Mouse (Mus musculus) stomach, embryonic 16.5 days (tissue): ENCODE measurements around the gene Stkld1. TPM values are rescaled to one million over a fixed set of nuclear protein-coding genes. Genes with fewer than 3 reads are reported as not detected.

Experiments
- ATAC-seq: fragments of 200-750 bp; cut with Nextera tagmentation; 2 replicates; pipeline ENCODE4 v1.8.0; 2017; ENCODE audit warnings: moderate number of reproducible peaks, moderate TSS enrichment; ENCODE audit not compliant: insufficient read depth, low FRiP score
- H3K27ac ChIP-seq: fragments of 300-500 bp; sonication (generic); 2 replicates; pipeline ENCODE4 v1.5.1; 2014; ENCODE audit warnings: low read length
- H3K27me3 ChIP-seq: fragments of 300-500 bp; sonication (generic); 2 replicates; pipeline ENCODE4 v1.6.1; 2014; ENCODE audit warnings: low read length, control low read depth, mixed read lengths; ENCODE audit not compliant: control insufficient read depth, insufficient read depth
- H3K36me3 ChIP-seq: fragments of 300-500 bp; sonication (generic); 2 replicates; pipeline ENCODE4 v1.6.1; 2014; ENCODE audit warnings: low read length; ENCODE audit not compliant: control insufficient read depth, insufficient read depth
- H3K4me1 ChIP-seq: fragments of 300-500 bp; sonication (generic); 2 replicates; pipeline ENCODE4 v1.6.1; 2014; ENCODE audit warnings: low read length, control low read depth, mixed read lengths; ENCODE audit not compliant: control insufficient read depth, insufficient read depth
- H3K4me2 ChIP-seq: fragments of 300-500 bp; sonication (generic); 2 replicates; pipeline ENCODE4 v1.6.1; 2014; ENCODE audit warnings: low read depth, low read length, mixed read lengths
- H3K4me3 ChIP-seq: fragments of 300-500 bp; sonication (generic); replicated peaks from 2 replicates; pipeline ENCODE4 v1.5.1; 2014; ENCODE audit warnings: mild to moderate bottlenecking, low read length
- H3K9ac ChIP-seq: fragments of 300-500 bp; sonication (generic); 2 replicates; pipeline ENCODE4 v1.6.1; 2014; ENCODE audit warnings: low read length
- H3K9me3 ChIP-seq: fragments of 300-500 bp; sonication (generic); replicated peaks from 2 replicates; pipeline ENCODE4 v1.6.1; 2016; ENCODE audit warnings: low read length, control low read depth; ENCODE audit not compliant: control insufficient read depth
- WGBS: fragments of 180-500 bp; shearing (Covaris S2); extraction: QIAGEN DNeasy Blood & Tissue Kit; methylation state at CpG from one replicate; pipeline ENCODE4 v1.1.7; 2014; 5-methylcytosine and 5-hydroxymethylcytosine counted together
- polyA plus RNA-seq: library from polyadenylated mRNA; unstranded; fragments of >200 nt; fragmentation: Nextera tagmentation; extraction: Ambion mirVana; gene quantifications from 2 replicates; pipeline ENCODE4 v1.2.1, GENCODE M21; 2015

Stkld1 gene
- polyA plus RNA-seq, 1 experiment from 2014 or later: 0.15 TPM

- Histone ChIP-seq H3K4me3 (no peak overlapping the region), H3K4me2 (0 out of 2 replicates have a peak overlapping the region, but pooled peaks have one; percentile 86), H3K36me3 (peaks cover 19% of the 10 kb centered on the region), H3K4me1 (peaks cover 33% of the 10 kb centered on the region), H3K9ac (no peak overlapping the region), H3K27me3 (no peaks in the 10 kb centered on the region), H3K27ac (no peak overlapping the region), H3K9me3 (no peaks in the 10 kb centered on the region)
- 55% methylated on average over 1 of the region's 1 CpGs for WGBS
- ATAC-seq: no peak
These were observed 3.5 kb upstream of the Stkld1 start for GRCm38 (mm10) chr2:26930390-26930789.

DNA sequence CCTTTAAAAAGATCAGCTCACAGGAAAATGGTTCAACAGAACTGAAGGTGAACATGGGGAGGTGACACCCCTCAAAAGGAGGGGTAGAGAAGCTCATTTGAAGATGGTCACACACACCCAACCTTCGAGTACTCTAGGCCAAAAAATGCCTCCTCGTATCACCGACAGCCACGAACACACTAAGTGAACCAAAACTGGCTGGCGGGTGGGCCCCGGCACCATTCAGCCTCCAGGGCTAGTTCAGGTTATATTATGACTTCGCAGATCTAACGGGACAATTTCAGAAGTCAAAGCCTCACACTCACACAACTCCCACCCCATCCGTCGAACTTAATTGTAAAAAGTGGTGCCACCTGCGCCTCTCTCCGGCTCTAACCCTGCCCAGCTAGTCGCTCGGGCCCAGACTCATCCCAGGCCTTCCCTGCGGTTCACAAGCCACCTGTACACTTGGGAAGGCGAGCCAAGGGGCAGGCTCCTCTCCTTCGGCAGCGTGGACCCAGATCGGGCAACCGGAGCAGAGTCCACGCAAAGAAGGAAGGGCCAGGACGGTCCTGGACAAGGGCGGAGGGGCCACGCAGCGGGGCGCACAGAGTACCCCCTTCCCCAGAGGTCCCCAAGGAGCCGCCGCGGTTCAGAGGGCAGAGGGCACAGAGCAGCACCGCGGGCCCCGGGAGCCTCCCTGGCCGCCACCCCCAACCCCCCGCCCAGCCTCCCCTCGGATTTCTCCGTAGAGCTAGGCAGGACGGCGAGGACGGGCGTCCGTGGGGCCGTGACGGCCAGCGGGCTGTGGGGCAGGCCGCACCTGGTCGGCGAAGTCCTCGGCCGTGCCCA is 1.2 kb upstream of the Stkld1 start:
- H3K4me2 ChIP-seq: peak overlapping the region; percentile 86
- no peaks in the 10 kb centered on the region for H3K27me3 ChIP-seq
- peaks cover 33% of the 10 kb centered on the region for H3K4me1 ChIP-seq
- peak overlapping the region; percentile 100 for H3K9ac ChIP-seq
- ATAC-seq: no peak; the same call in 1 of the 2 replicates
- no peaks in the 10 kb centered on the region for H3K9me3 ChIP-seq
- H3K27ac ChIP-seq: peak overlapping the region; percentile 95
- peak overlapping the region; percentile 99 for H3K4me3 ChIP-seq
- peaks cover 18% of the 10 kb centered on the region; the same call in 1 of the 2 replicates for H3K36me3 ChIP-seq
- under 1% methylated on average over 49 of the region's 49 CpGs for WGBS

DNA sequence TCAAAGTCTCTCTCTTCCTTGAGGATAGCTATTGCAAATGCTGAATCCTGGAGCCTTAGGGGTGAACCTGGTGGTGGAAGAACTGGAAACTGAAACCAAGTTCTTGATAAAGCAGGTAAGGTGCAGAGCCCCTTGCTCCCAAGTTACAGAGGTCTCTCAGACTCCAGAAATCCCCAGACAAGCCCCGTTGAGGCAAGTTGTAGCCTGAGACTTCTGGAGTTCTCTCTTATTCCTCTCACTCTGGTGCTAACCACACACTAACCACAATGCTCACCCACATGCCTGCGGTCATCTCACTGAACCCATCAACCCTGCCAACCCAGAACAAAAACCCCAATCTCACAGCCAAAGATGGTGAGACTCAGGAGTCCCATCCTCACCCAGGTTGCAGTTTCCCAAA is 1.4 kb downstream of the Stkld1 start:
- no peak for ATAC-seq
- no peak overlapping the region for H3K27ac ChIP-seq

GRCm38 (mm10) chr2:26936425-26936824 is 2.6 kb downstream of the Stkld1 start:
- peaks cover 13% of the 10 kb centered on the region for H3K4me1 ChIP-seq
- H3K27me3 ChIP-seq: no peaks in the 10 kb centered on the region
- H3K4me3 ChIP-seq: no peak overlapping the region
- H3K36me3 ChIP-seq: peaks cover 4% of the 10 kb centered on the region; the same call in 1 of the 2 replicates
- no peak overlapping the region for H3K4me2 ChIP-seq
- H3K27ac ChIP-seq: no peak overlapping the region
- WGBS: 64% methylated on average over 1 of the region's 1 CpGs
- H3K9ac ChIP-seq: no peak overlapping the region
- no peak for ATAC-seq
- no peaks in the 10 kb centered on the region for H3K9me3 ChIP-seq

More for the DNA sequence above, 1.4 kb downstream of the Stkld1 start:
- Histone ChIP-seq H3K4me2 (no peak overlapping the region), H3K4me1 (peaks cover 24% of the 10 kb centered on the region), H3K4me3 (no peak overlapping the region), H3K36me3 (peaks cover 16% of the 10 kb centered on the region; the same call in 1 of the 2 replicates), H3K9me3 (no peaks in the 10 kb centered on the region), H3K9ac (no peak overlapping the region), H3K27me3 (no peaks in the 10 kb centered on the region)
- 89% methylated on average over 2 of the region's 2 CpGs for WGBS

DNA sequence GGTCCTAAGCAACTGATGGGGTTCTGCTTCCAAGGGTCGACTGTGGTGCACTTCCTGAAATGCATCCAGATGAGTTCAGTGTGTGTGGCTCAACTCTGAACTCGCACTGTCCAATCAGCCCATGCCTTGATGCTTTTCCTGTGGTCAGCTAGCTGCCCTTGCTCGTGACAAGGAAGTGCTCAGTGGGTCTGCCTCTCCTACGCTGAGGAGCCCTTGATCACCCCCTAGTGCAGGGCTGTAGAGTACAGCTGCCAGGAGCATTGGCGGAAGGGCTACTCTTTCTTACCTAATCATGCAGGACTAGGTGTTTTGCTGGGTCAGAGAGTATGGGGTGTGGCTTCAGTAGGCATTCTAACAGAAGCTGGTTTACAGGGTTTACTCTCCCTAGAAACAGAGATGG is 7.7 kb downstream of the Stkld1 start:
- H3K4me3 ChIP-seq: no peak overlapping the region
- H3K27ac ChIP-seq: no peak overlapping the region
- no peaks in the 10 kb centered on the region for H3K36me3 ChIP-seq
- no peaks in the 10 kb centered on the region for H3K4me1 ChIP-seq
- H3K4me2 ChIP-seq: no peak overlapping the region
- H3K9me3 ChIP-seq: no peaks in the 10 kb centered on the region
- ATAC-seq: peak; percentile 27; the same call in 1 of the 2 replicates
- 39% methylated on average over 5 of the region's 5 CpGs for WGBS
- no peak overlapping the region for H3K9ac ChIP-seq
- no peaks in the 10 kb centered on the region for H3K27me3 ChIP-seq

- Histone ChIP-seq H3K4me1 (no peaks in the 10 kb centered on the region), H3K4me3 (no peak overlapping the region), H3K4me2 (no peak overlapping the region), H3K9ac (no peak overlapping the region), H3K9me3 (no peaks in the 10 kb centered on the region), H3K27ac (no peak overlapping the region), H3K36me3 (no peaks in the 10 kb centered on the region), H3K27me3 (no peaks in the 10 kb centered on the region)
- 68% methylated on average over 3 of the region's 3 CpGs for WGBS
- ATAC-seq: no peak
These were observed 9.4 kb downstream of the Stkld1 start for GRCm38 (mm10) chr2:26943253-26943652.

- H3K27me3 ChIP-seq: no peaks in the 10 kb centered on the region
- no peaks in the 10 kb centered on the region for H3K4me1 ChIP-seq
- no peak for ATAC-seq
- no peak overlapping the region for H3K4me3 ChIP-seq
- H3K4me2 ChIP-seq: no peak overlapping the region
- H3K9ac ChIP-seq: no peak overlapping the region
- H3K9me3 ChIP-seq: no peaks in the 10 kb centered on the region
- no peak overlapping the region for H3K27ac ChIP-seq
- H3K36me3 ChIP-seq: peaks cover 3% of the 10 kb centered on the region; the same call in 1 of the 2 replicates
- WGBS: 77% methylated on average over 2 of the region's 2 CpGs
These were observed 16.6 kb downstream of the Stkld1 start for GRCm38 (mm10) chr2:26950411-26950810.

DNA sequence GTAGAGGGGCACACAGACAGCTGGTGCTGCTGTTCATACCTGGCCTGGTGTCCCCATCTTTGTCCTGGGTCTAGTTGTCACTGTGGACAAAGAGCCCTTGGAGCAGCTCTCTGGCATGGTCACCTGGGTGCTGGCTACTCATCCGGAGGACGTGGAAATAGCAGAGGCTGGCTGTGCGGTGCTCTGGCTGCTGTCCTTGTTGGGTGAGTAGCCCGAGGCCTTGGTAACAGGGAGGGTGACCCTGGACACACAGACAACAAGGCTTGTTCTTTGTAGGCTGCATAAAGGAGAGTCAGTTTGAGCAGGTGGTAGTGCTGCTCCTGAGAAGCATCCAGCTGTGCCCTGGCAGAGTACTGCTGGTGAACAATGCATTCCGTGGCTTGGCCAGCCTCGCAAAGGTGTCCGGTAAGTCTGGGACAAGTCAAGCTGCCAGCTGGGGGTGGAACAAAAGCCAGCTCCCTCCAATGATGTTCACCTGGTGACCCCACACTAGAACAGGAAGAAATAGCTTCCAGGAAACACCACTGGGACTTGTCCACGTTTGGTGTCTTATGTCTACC is 17.6 kb downstream of the Stkld1 start:
- Histone ChIP-seq H3K27me3 (no peaks in the 10 kb centered on the region), H3K9ac (no peak overlapping the region), H3K36me3 (peaks cover 7% of the 10 kb centered on the region; the same call in 1 of the 2 replicates), H3K9me3 (no peaks in the 10 kb centered on the region), H3K4me2 (no peak overlapping the region), H3K4me3 (no peak overlapping the region), H3K4me1 (no peaks in the 10 kb centered on the region), H3K27ac (no peak overlapping the region)
- 83% methylated on average over 8 of the region's 8 CpGs for WGBS
- no peak; the same call in 1 of the 2 replicates for ATAC-seq

DNA sequence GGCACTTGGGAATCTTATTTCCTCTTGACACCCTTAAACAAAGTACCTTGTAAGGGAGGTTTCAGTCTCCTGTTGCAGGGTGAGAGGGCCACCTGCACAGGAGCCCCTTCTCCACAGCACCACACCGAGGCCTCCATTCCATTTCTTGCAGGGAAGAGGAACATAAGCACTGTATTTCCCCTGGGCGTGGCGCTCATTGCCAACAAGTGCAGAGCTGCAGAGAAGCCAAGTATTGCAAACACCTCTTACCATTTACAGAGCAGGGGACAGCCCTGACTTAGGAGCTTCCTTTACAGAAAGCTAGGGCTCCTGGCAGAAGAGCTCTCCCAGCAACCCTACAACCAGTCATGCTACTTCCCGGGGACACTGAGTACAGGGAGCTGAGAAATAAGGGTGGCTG is 18.3 kb downstream of the Stkld1 start:
- no peak for ATAC-seq
- Histone ChIP-seq H3K9ac (no peak overlapping the region), H3K36me3 (peaks cover 7% of the 10 kb centered on the region; the same call in 1 of the 2 replicates)

More for the DNA sequence above, 18.3 kb downstream of the Stkld1 start:
- H3K4me3 ChIP-seq: no peak overlapping the region
- no peak overlapping the region for H3K27ac ChIP-seq
- no peaks in the 10 kb centered on the region for H3K9me3 ChIP-seq
- no peaks in the 10 kb centered on the region for H3K27me3 ChIP-seq
- 93% methylated on average over 4 of the region's 4 CpGs for WGBS
- H3K4me1 ChIP-seq: no peaks in the 10 kb centered on the region
- H3K4me2 ChIP-seq: no peak overlapping the region
